Mouse (Mus musculus): ENCODE results near the gene Slc9a9. TPM values are rescaled to one million over a fixed set of nuclear protein-coding genes. Genes with fewer than 3 reads are reported as not detected.
A peak's percentile ranks its signal among the peaks of the same experiment; 100 is the strongest.

Slc9a9 gene
- polyA plus RNA-seq, 1 experiment from 2014 or later, result 6.1 TPM

GRCm38 (mm10) chr9:95113157-95114135 lies 443.7 kb downstream of the Slc9a9 start:
- Histone ChIP-seq H3K36me3 (no peaks in the 10 kb centered on the region), H3K4me3 (replicated peaks) (no peak overlapping the region), H3K4me2 (replicated peaks) (no peak overlapping the region), H3K9me3 (no peaks in the 10 kb centered on the region), H3K27ac (no peak overlapping the region), H3K27me3 (no peaks in the 10 kb centered on the region), H3K9ac (replicated peaks) (no peak overlapping the region), H3K4me1 (replicated peaks) (peaks cover 8% of the 10 kb centered on the region)
- ATAC-seq, result peak; percentile 67; the same call in 1 of the 2 replicates
- 35% methylated on average over 12 of the region's 12 CpGs for WGBS

GRCm38 (mm10) chr9:95120062-95120461 lies 450.4 kb downstream of the Slc9a9 start:
- H3K4me2 ChIP-seq (replicated peaks), result no peak overlapping the region
- H3K4me1 ChIP-seq (replicated peaks), result peaks cover 23% of the 10 kb centered on the region
- ATAC-seq, result no peak
- 69% methylated on average over 4 of the region's 4 CpGs for WGBS
- no peak overlapping the region for H3K4me3 ChIP-seq (replicated peaks)
- H3K9me3 ChIP-seq, result no peaks in the 10 kb centered on the region
- H3K27ac ChIP-seq, result no peak overlapping the region
- no peaks in the 10 kb centered on the region for H3K36me3 ChIP-seq
- no peak overlapping the region for H3K9ac ChIP-seq (replicated peaks)
- H3K27me3 ChIP-seq, result no peaks in the 10 kb centered on the region

DNA sequence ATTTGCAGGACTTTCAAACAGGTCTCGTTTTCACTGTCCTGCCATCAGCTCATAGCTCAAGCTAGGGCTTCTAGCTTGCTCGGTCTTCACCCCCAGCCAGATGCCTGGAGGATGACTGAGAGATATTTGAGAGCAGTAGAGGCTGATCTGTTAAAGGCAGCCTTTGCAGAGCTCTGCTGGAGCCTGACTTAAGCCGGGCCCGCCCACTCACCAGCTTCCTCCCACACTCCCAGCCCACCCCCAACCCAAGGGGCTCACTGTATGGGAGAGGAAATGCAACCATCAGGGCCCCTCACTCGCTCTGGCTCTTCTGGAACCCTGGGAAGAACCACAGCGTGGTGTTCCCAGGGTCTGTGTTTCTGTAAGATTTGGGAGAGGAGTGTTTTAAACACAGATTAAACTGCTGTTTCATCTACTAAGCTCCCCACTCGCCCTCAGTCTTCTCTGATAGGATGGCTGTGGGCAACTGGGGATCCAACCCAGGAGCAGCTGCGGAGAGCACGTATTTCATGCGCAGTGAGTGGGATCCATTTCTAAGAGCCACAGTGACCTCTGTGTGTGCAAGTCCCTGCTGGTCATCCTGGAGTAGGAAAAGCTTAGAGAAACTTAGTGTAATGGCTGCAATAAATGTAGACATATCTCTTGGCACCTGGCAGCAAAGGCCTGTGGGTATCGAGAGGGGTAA lies 451.6 kb downstream of the Slc9a9 start:
- WGBS, result 25% methylated on average over 11 of the region's 11 CpGs
- no peak overlapping the region for H3K4me3 ChIP-seq (replicated peaks)
- H3K4me2 ChIP-seq (replicated peaks), result peak overlapping the region; percentile 5; the same call in 1 of the 2 replicates
- H3K27me3 ChIP-seq, result no peaks in the 10 kb centered on the region
- H3K9me3 ChIP-seq, result no peaks in the 10 kb centered on the region
- H3K4me1 ChIP-seq (replicated peaks), result peaks cover 23% of the 10 kb centered on the region
- ATAC-seq, result peak; percentile 74
- H3K9ac ChIP-seq (replicated peaks), result no peak overlapping the region
- H3K36me3 ChIP-seq, result no peaks in the 10 kb centered on the region
- peak overlapping the region; percentile 25; the same call in 1 of the 2 replicates for H3K27ac ChIP-seq

GRCm38 (mm10) chr9:95125683-95126082 lies 456.0 kb downstream of the Slc9a9 start:
- no peak overlapping the region for H3K27ac ChIP-seq
- no peaks in the 10 kb centered on the region for H3K9me3 ChIP-seq
- no peaks in the 10 kb centered on the region for H3K36me3 ChIP-seq
- peaks cover 10% of the 10 kb centered on the region for H3K4me1 ChIP-seq (replicated peaks)
- ATAC-seq, result no peak
- 68% methylated on average over 1 of the region's 1 CpGs for WGBS
- no peak overlapping the region for H3K4me3 ChIP-seq (replicated peaks)
- no peaks in the 10 kb centered on the region for H3K27me3 ChIP-seq
- H3K4me2 ChIP-seq (replicated peaks), result no peak overlapping the region
- H3K9ac ChIP-seq (replicated peaks), result no peak overlapping the region

DNA sequence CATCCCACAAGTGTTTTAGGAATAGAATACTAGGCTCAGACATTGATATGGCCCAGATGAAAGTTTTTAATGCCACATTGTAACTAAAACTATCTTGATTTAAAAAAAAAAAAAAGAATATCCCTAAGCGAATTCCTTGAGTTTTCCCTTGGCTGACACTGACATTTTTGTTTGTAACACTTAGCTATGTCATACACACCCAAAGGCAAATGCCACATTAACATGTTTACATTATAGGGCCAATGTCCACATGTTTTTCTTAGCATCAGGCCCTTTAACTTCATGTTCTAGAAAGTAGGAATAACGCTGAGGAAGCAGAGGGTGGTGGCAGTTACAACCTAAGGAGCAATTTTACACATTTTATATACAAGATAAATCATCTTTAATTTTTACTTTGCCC lies 458.1 kb downstream of the Slc9a9 start:
- Histone ChIP-seq H3K9ac (replicated peaks) (no peak overlapping the region), H3K27me3 (no peaks in the 10 kb centered on the region), H3K36me3 (no peaks in the 10 kb centered on the region), H3K9me3 (no peaks in the 10 kb centered on the region), H3K27ac (no peak overlapping the region), H3K4me1 (replicated peaks) (no peaks in the 10 kb centered on the region), H3K4me2 (replicated peaks) (no peak overlapping the region), H3K4me3 (replicated peaks) (no peak overlapping the region)
- WGBS, result 88% methylated on average over 2 of the region's 2 CpGs
- no peak for ATAC-seq

DNA sequence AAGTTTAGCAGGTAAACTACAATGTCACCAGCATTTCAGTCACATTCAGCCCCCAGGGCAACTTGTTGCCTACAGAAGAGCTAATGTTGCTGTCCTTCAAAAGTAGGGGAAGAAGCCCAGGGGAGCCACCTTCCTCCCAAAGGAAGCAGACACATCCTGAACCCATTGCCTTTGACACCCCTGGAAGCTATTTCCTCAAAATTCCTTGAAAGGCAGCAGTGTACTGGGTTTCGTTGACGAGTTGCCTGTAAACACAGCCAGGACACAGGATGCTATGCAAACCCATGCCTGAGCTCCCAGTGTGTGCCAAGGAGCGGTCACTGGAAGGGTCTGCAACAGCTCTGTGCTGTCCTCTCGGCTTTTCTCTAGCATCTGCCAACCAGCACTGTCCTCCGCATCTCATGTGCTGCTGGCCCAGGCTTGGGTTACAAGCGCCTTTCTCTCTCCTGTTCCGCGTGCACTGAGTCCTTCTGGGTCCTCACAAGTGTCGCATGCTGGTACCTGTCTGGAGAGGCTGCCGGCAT lies 479.6 kb downstream of the Slc9a9 start:
- Histone ChIP-seq H3K4me1 (replicated peaks) (no peaks in the 10 kb centered on the region; the same call in 1 of the 2 replicates), H3K9me3 (no peaks in the 10 kb centered on the region), H3K4me3 (replicated peaks) (no peak overlapping the region), H3K27ac (no peak overlapping the region), H3K36me3 (no peaks in the 10 kb centered on the region), H3K4me2 (replicated peaks) (no peak overlapping the region), H3K27me3 (no peaks in the 10 kb centered on the region), H3K9ac (replicated peaks) (no peak overlapping the region)
- no peak for ATAC-seq
- 94% methylated on average over 10 of the region's 10 CpGs for WGBS

- Histone ChIP-seq H3K27me3 (no peaks in the 10 kb centered on the region), H3K9ac (replicated peaks) (no peak overlapping the region), H3K36me3 (no peaks in the 10 kb centered on the region), H3K9me3 (no peaks in the 10 kb centered on the region), H3K4me3 (replicated peaks) (no peak overlapping the region), H3K4me2 (replicated peaks) (no peak overlapping the region), H3K4me1 (replicated peaks) (no peaks in the 10 kb centered on the region; the same call in 1 of the 2 replicates), H3K27ac (no peak overlapping the region)
- 63% methylated on average over 3 of the region's 3 CpGs for WGBS
- ATAC-seq, result no peak
Measured at GRCm38 (mm10) chr9:95150096-95150495, 480.4 kb downstream of the Slc9a9 start.

GRCm38 (mm10) chr9:95150597-95150996 lies 480.9 kb downstream of the Slc9a9 start:
- Histone ChIP-seq H3K9me3 (no peaks in the 10 kb centered on the region), H3K27ac (no peak overlapping the region), H3K4me2 (replicated peaks) (no peak overlapping the region), H3K36me3 (no peaks in the 10 kb centered on the region), H3K4me1 (replicated peaks) (no peaks in the 10 kb centered on the region; the same call in 1 of the 2 replicates), H3K4me3 (replicated peaks) (no peak overlapping the region), H3K27me3 (no peaks in the 10 kb centered on the region), H3K9ac (replicated peaks) (no peak overlapping the region)
- WGBS, result 80% methylated on average over 3 of the region's 3 CpGs
- no peak for ATAC-seq

GRCm38 (mm10) chr9:95150998-95151397 lies 481.3 kb downstream of the Slc9a9 start:
- WGBS, result 73% methylated on average over 4 of the region's 4 CpGs
- H3K36me3 ChIP-seq, result no peaks in the 10 kb centered on the region
- no peak overlapping the region for H3K4me2 ChIP-seq (replicated peaks)
- no peak overlapping the region for H3K4me3 ChIP-seq (replicated peaks)
- H3K9me3 ChIP-seq, result no peaks in the 10 kb centered on the region
- ATAC-seq, result no peak
- H3K9ac ChIP-seq (replicated peaks), result no peak overlapping the region
- H3K27ac ChIP-seq, result no peak overlapping the region
- no peaks in the 10 kb centered on the region; the same call in 1 of the 2 replicates for H3K4me1 ChIP-seq (replicated peaks)
- H3K27me3 ChIP-seq, result no peaks in the 10 kb centered on the region

- Histone ChIP-seq H3K9ac (replicated peaks) (no peak overlapping the region), H3K36me3 (no peaks in the 10 kb centered on the region), H3K27me3 (no peaks in the 10 kb centered on the region), H3K4me1 (replicated peaks) (no peaks in the 10 kb centered on the region; the same call in 1 of the 2 replicates), H3K4me2 (replicated peaks) (no peak overlapping the region), H3K9me3 (no peaks in the 10 kb centered on the region), H3K27ac (no peak overlapping the region), H3K4me3 (replicated peaks) (no peak overlapping the region)
- 76% methylated on average over 4 of the region's 4 CpGs for WGBS
- peak; percentile 67; the same call in 1 of the 2 replicates for ATAC-seq
Measured at GRCm38 (mm10) chr9:95151746-95152145, 482.0 kb downstream of the Slc9a9 start.

DNA sequence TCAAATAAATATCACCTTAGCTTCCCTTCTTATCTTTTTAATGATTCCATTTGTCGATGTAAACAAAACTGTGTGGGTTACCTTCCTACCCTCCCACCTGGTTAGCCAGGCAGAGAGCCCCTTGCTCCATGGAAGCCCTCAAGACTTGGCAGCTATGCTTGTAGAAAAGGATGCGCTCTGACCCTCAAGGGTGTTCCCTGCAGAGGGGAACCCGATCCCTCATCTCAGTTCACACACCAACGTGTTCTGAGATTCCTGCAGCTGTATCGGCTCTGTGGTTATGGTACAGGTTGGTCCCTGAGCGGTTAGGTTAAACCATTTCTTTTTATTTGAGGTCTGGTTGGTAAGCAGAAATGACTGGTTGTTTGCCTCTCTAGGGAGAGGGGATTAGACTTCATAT lies 484.3 kb downstream of the Slc9a9 start:
- no peak for ATAC-seq
- no peaks in the 10 kb centered on the region for H3K36me3 ChIP-seq
- no peak overlapping the region for H3K9ac ChIP-seq (replicated peaks)
- no peaks in the 10 kb centered on the region; the same call in none of the 2 replicates for H3K4me1 ChIP-seq (replicated peaks)
- no peak overlapping the region for H3K27ac ChIP-seq
- 87% methylated on average over 6 of the region's 6 CpGs for WGBS
- H3K27me3 ChIP-seq, result no peaks in the 10 kb centered on the region
- H3K4me3 ChIP-seq (replicated peaks), result no peak overlapping the region
- H3K4me2 ChIP-seq (replicated peaks), result no peak overlapping the region
- no peaks in the 10 kb centered on the region for H3K9me3 ChIP-seq

- Histone ChIP-seq H3K9ac (replicated peaks) (no peak overlapping the region), H3K27ac (no peak overlapping the region), H3K27me3 (no peaks in the 10 kb centered on the region), H3K4me2 (replicated peaks) (no peak overlapping the region), H3K4me3 (replicated peaks) (no peak overlapping the region), H3K4me1 (replicated peaks) (no peaks in the 10 kb centered on the region; the same call in 1 of the 2 replicates), H3K9me3 (no peaks in the 10 kb centered on the region), H3K36me3 (no peaks in the 10 kb centered on the region)
- 80% methylated on average over 4 of the region's 4 CpGs for WGBS
- ATAC-seq, result no peak
Measured at GRCm38 (mm10) chr9:95157948-95158347, 488.2 kb downstream of the Slc9a9 start.
